ENCODE assay signal across 25 mouse cellular contexts in genomic region chr5:6590058-6590457, GRCm38 (mm10).
DNase-seq lines count a peak whose midpoint lies in the region; ATAC-seq and TF ChIP-seq lines count a peak whose summit lies in the region.
"Had no signal": no experiment of that assay in that cellular context is flagged by ENCODE, and none has a peak within 500 bp of the region (broad histone marks: within the 10 kb centered on the region; RNA-seq: fewer than 3 reads in every experiment).

No protein-coding gene starts in this region.

- no peak for TF ChIP-seq POLR2A in kidney, adult 2 months (IDR thresholded peaks at IDR 0.05; ENCODE audit: low read depth, low read length)

- no peak overlapping the region for H3K4me2 ChIP-seq in embryonic facial prominence, embryonic 14.5 days (ENCODE audit: low read depth, low read length)
- no peak overlapping the region for H3K4me2 ChIP-seq in midbrain, embryonic 14.5 days (ENCODE audit: low read length)
- H3K4me2 ChIP-seq: kidney, embryonic 15.5 days; limb, embryonic 13.5 days; liver, embryonic 13.5 days; neural tube, embryonic 12.5 days; stomach, embryonic 15.5 days had no signal

- intact Hi-C loops in left cerebral cortex, postnatal 4 days (cut with DNase I), result no loop called here
- intact Hi-C loops in left cerebral cortex, adult 2 months (cut with DNase I), result no loop called here

- H3K36me3 ChIP-seq in embryonic facial prominence, embryonic 14.5 days (ENCODE audit: control insufficient read depth, insufficient read depth, low read length), result no peaks in the 10 kb centered on the region
- no peaks in the 10 kb centered on the region for H3K36me3 ChIP-seq in embryonic facial prominence, embryonic 10.5 days (replicated peaks)
- H3K36me3 ChIP-seq in midbrain, embryonic 14.5 days (ENCODE audit: control insufficient read depth, insufficient read depth, low read length), result no peaks in the 10 kb centered on the region
- no peaks in the 10 kb centered on the region for H3K36me3 ChIP-seq in kidney, adult 2 months (ENCODE audit: control insufficient read depth, insufficient read depth, low read length)
- H3K36me3 ChIP-seq: kidney, embryonic 15.5 days; limb, embryonic 13.5 days; liver, embryonic 13.5 days; neural tube, embryonic 12.5 days; stomach, embryonic 15.5 days had no signal

- no peak overlapping the region for H3K9ac ChIP-seq in embryonic facial prominence, embryonic 14.5 days (ENCODE audit: low read depth, low read length)
- no peak overlapping the region for H3K9ac ChIP-seq in midbrain, embryonic 14.5 days (replicated peaks; ENCODE audit: low read length)
- H3K9ac ChIP-seq: kidney, embryonic 15.5 days; limb, embryonic 13.5 days; liver, embryonic 13.5 days; neural tube, embryonic 12.5 days; stomach, embryonic 15.5 days had no signal

- H3K4me3 ChIP-seq in embryonic facial prominence, embryonic 14.5 days (ENCODE audit: low read depth, low read length), result no peak overlapping the region
- no peak overlapping the region for H3K4me3 ChIP-seq in embryonic facial prominence, embryonic 10.5 days
- H3K4me3 ChIP-seq in left cerebral cortex, adult 2 months, result no peak overlapping the region
- no peak overlapping the region for H3K4me3 ChIP-seq in midbrain, embryonic 14.5 days (replicated peaks; ENCODE audit: low read depth, low read length)
- no peak overlapping the region for H3K4me3 ChIP-seq in kidney, adult 2 months (ENCODE audit: insufficient read depth, low read depth, low read length)
- H3K4me3 ChIP-seq: heart, adult 2 months; kidney, embryonic 15.5 days; limb, embryonic 13.5 days; liver, embryonic 13.5 days; megakaryocyte, embryonic 14.5 days; neural tube, embryonic 12.5 days; stomach, embryonic 15.5 days had no signal

- H3K4me1 ChIP-seq in embryonic facial prominence, embryonic 14.5 days (ENCODE audit: control insufficient read depth, insufficient read depth, low read length), result no peaks in the 10 kb centered on the region
- no peaks in the 10 kb centered on the region for H3K4me1 ChIP-seq in embryonic facial prominence, embryonic 10.5 days
- no peaks in the 10 kb centered on the region for H3K4me1 ChIP-seq in midbrain, embryonic 14.5 days (ENCODE audit: control insufficient read depth, insufficient read depth, low read length)
- H3K4me1 ChIP-seq in kidney, adult 2 months (ENCODE audit: control insufficient read depth, insufficient read depth, low read length), result no peaks in the 10 kb centered on the region
- H3K4me1 ChIP-seq: kidney, embryonic 15.5 days; limb, embryonic 13.5 days; liver, embryonic 13.5 days; megakaryocyte, embryonic 14.5 days; neural tube, embryonic 12.5 days; stomach, embryonic 15.5 days had no signal

- H3K27me3 ChIP-seq in embryonic facial prominence, embryonic 14.5 days (replicated peaks; ENCODE audit: control insufficient read depth, insufficient read depth, low read length), result no peaks in the 10 kb centered on the region
- H3K27me3 ChIP-seq in embryonic facial prominence, embryonic 10.5 days (replicated peaks; ENCODE audit: low read depth, poor library complexity, severe bottlenecking), result no peaks in the 10 kb centered on the region
- H3K27me3 ChIP-seq in midbrain, embryonic 14.5 days (ENCODE audit: control insufficient read depth, insufficient read depth, low read length), result no peaks in the 10 kb centered on the region
- no peaks in the 10 kb centered on the region for H3K27me3 ChIP-seq in kidney, adult 2 months (replicated peaks; ENCODE audit: control insufficient read depth, insufficient read depth, low read length)
- H3K27me3 ChIP-seq: kidney, embryonic 15.5 days; limb, embryonic 13.5 days; liver, embryonic 13.5 days; megakaryocyte, embryonic 14.5 days; neural tube, embryonic 12.5 days; stomach, embryonic 15.5 days had no signal

- no peak for ATAC-seq in embryonic facial prominence, embryonic 14.5 days (ENCODE audit: low read depth)
- no peak for ATAC-seq in midbrain, embryonic 14.5 days (ENCODE audit: low FRiP score, low TSS enrichment)
- ATAC-seq: intestine, postnatal 0 days; Patski had no signal

- no peak overlapping the region for H3K27ac ChIP-seq in embryonic facial prominence, embryonic 14.5 days (replicated peaks; ENCODE audit: low read depth, low read length)
- H3K27ac ChIP-seq in embryonic facial prominence, embryonic 10.5 days (replicated peaks), result no peak overlapping the region
- H3K27ac ChIP-seq in left cerebral cortex, adult 2 months, result no peak overlapping the region
- H3K27ac ChIP-seq in midbrain, embryonic 14.5 days (replicated peaks; ENCODE audit: low read depth, low read length), result no peak overlapping the region
- H3K27ac ChIP-seq in kidney, adult 2 months (ENCODE audit: insufficient read depth, low read depth, low read length), result no peak overlapping the region
- H3K27ac ChIP-seq: heart, adult 2 months; kidney, embryonic 15.5 days; limb, embryonic 13.5 days; liver, embryonic 13.5 days; neural tube, embryonic 12.5 days; stomach, embryonic 15.5 days had no signal

- TF ChIP-seq CTCF in left cerebral cortex, adult 2 months (IDR thresholded peaks at IDR 0.05), result no peak
- TF ChIP-seq CTCF in kidney, adult 2 months (conservative IDR thresholded peaks at IDR 0.05; ENCODE audit: insufficient read depth, insufficient read length, low read depth, low read length), result no peak

- 79% methylated on average over 4 of the region's 4 CpGs for WGBS in embryonic facial prominence, embryonic 14.5 days
- WGBS in embryonic facial prominence, embryonic 10.5 days, result 82% methylated on average over 4 of the region's 4 CpGs
- WGBS in midbrain, embryonic 14.5 days, result 59% methylated on average over 4 of the region's 4 CpGs
- WGBS in kidney, adult 2 months, result 84% methylated on average over 4 of the region's 4 CpGs

- peak; percentile 5 for DNase-seq in embryonic facial prominence, embryonic 14.5 days (ENCODE audit: low spot score)
- DNase-seq in embryonic facial prominence, embryonic 10.5 days (ENCODE audit: low spot score), result no peak
- peak; percentile 14 for DNase-seq in left cerebral cortex, postnatal 4 days
- DNase-seq in left cerebral cortex, adult 2 months (ENCODE audit: extremely low spot score in 1 of 2, low spot score in 2 of 2), result no peak
- DNase-seq in brain, adult 2 months (ENCODE audit: low read depth, low spot score), result peak; percentile 28
- DNase-seq in midbrain, embryonic 14.5 days, result peak; percentile 53
- DNase-seq in thymus, postnatal 0 days (ENCODE audit: low spot score), result no peak
- no peak for DNase-seq in kidney, adult 2 months
- DNase-seq: adrenal gland, postnatal 36 days; cerebellum, adult 8-10 months; gastrocnemius, postnatal 36 days; heart, adult 2 months; heart, postnatal 4 days; kidney, postnatal 36 days; layer of hippocampus, postnatal 36 days; liver, embryonic 13.5 days; lung, adult 2 months; thymus, postnatal 36 days had no signal

- H3K9me3 ChIP-seq in embryonic facial prominence, embryonic 14.5 days (ENCODE audit: control insufficient read depth, low read length), result no peaks in the 10 kb centered on the region
- no peaks in the 10 kb centered on the region for H3K9me3 ChIP-seq in embryonic facial prominence, embryonic 10.5 days
- no peaks in the 10 kb centered on the region for H3K9me3 ChIP-seq in midbrain, embryonic 14.5 days (ENCODE audit: control insufficient read depth, low read length)
- H3K9me3 ChIP-seq: kidney, embryonic 15.5 days; limb, embryonic 13.5 days; liver, embryonic 13.5 days; megakaryocyte, embryonic 14.5 days; neural tube, embryonic 12.5 days; stomach, embryonic 15.5 days had no signal

Comparison
In these comparisons a context has a peak if more than half of its experiments do, and no peak if none do; other contexts are left out.
1. DNase-seq: peak in embryonic facial prominence, embryonic 14.5 days (single experiment), left cerebral cortex, postnatal 4 days (single experiment), brain, adult 2 months (single experiment) and midbrain, embryonic 14.5 days (single experiment); none in embryonic facial prominence, embryonic 10.5 days (single experiment), left cerebral cortex, adult 2 months (0 of 2), thymus, postnatal 0 days (single experiment) and kidney, adult 2 months (single experiment).